Mouse (Mus musculus): Measurements from ENCODE around the gene Gm14444.
"Not testable (repeated sequence)": the region's sequence is repeated elsewhere in the genome, so short reads cannot be mapped to it uniquely, and the experiment has no call there.

GRCm38 (mm10) chr2:175067681-175068261, 57.7 kb downstream of the Gm14444 start, which contains the start of gene Gm14393:
- not testable (repeated sequence) for TF ChIP-seq GATA1, TAL1 (IDR thresholded peaks at IDR 0.05; ENCODE audit: low read length)

Data from erythroblast, embryonic 14.5 days (primary cell).